Mouse (Mus musculus): ENCODE results near the gene Foxo3. TPM values are rescaled to one million over a fixed set of nuclear protein-coding genes. Genes with fewer than 3 reads are reported as not detected.
A peak's percentile ranks its signal among the peaks of the same experiment; 100 is the strongest.

Gene Foxo3
- polyA plus RNA-seq, 1 experiment from 2014 or later = 22.9 TPM

- ATAC-seq = peak; percentile 11; the same call in 1 of the 2 replicates
- Histone ChIP-seq H3K36me3 (ENCODE audit: insufficient read depth, low read length) (peaks cover 18% of the 10 kb centered on the region), H3K4me1 (ENCODE audit: insufficient read depth, low read depth, low read length) (no peaks in the 10 kb centered on the region), H3K27ac (ENCODE audit: low read length) (no peak overlapping the region), H3K4me2 (replicated peaks; ENCODE audit: low read depth, low read length) (no peak overlapping the region), H3K9me3 (ENCODE audit: low read length) (no peaks in the 10 kb centered on the region), H3K27me3 (replicated peaks; ENCODE audit: insufficient read depth, low read length) (no peaks in the 10 kb centered on the region), H3K4me3 (ENCODE audit: low read depth, low read length) (no peak overlapping the region), H3K9ac (replicated peaks; ENCODE audit: low read depth) (no peak overlapping the region)
- no peak for DNase-seq (ENCODE audit: low spot score)
- TF ChIP-seq EP300 (IDR thresholded peaks at IDR 0.05) (no peak), CTCF (IDR thresholded peaks at IDR 0.05) (no peak)
- 39% methylated on average over 8 of the region's 8 CpGs for WGBS
Observed at GRCm38 (mm10) chr10:42180333-42180732, 96.2 kb downstream of the Foxo3 start.

GRCm38 (mm10) chr10:42178751-42179150, 97.8 kb downstream of the Foxo3 start:
- DNase-seq (ENCODE audit: low spot score) = no peak
- H3K27me3 ChIP-seq (replicated peaks; ENCODE audit: insufficient read depth, low read length) = no peaks in the 10 kb centered on the region
- TF ChIP-seq CTCF (IDR thresholded peaks at IDR 0.05) (no peak), EP300 (IDR thresholded peaks at IDR 0.05) (no peak)
- no peak overlapping the region for H3K4me2 ChIP-seq (replicated peaks; ENCODE audit: low read depth, low read length)
- no peaks in the 10 kb centered on the region for H3K9me3 ChIP-seq (ENCODE audit: low read length)
- ATAC-seq = no peak
- H3K4me1 ChIP-seq (ENCODE audit: insufficient read depth, low read depth, low read length) = no peaks in the 10 kb centered on the region
- WGBS = 95% methylated on average over 11 of the region's 11 CpGs
- no peak overlapping the region for H3K27ac ChIP-seq (ENCODE audit: low read length)
- no peak overlapping the region for H3K9ac ChIP-seq (replicated peaks; ENCODE audit: low read depth)
- H3K4me3 ChIP-seq (ENCODE audit: low read depth, low read length) = no peak overlapping the region
- peaks cover 5% of the 10 kb centered on the region; the same call in 1 of the 2 replicates for H3K36me3 ChIP-seq (ENCODE audit: insufficient read depth, low read length)

DNA sequence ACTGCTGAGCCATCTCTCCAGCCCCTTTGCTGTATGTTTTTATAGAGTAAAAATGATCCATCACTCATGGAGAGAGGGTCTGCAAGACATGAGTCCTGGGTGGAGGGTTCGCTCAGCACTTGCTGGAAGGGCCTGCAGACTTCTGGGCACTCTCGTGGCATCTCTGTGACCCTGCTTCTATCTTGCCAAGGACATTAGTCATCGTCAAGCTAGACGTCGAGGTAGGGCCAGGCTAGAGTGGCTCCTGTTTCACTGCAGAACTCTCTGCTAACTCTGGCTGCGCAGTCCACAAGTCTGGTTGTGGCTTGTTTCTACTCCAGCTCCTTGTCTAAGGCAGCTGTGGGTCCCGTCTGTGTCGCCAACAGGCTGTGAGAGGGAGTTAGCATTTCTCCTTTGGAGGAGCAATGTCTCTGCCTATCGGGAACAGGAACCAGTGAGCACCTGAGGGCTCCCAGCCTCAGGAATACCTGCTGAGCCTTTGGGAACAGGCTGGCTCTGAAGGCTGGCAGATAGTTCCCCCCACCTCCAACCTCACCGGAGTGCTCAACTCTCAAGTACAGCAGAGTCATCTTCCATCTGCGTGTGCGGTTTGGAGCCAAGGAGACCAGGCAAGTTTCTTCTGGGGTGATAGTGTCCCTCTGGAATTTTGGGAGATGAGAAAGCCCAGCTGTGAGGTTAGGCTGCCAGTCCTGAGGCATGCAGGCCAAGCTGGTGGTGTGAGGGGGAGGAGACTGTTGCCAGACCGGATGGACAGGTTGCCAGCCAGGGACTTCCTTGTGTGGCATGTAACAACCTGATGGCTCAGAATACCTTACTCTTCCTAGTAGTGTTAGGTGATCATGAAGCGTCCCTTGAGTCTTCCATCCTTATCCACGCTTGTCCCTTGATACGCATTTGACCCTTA, 98.5 kb downstream of the Foxo3 start:
- no peak overlapping the region for H3K9ac ChIP-seq (replicated peaks; ENCODE audit: low read depth)
- no peaks in the 10 kb centered on the region for H3K4me1 ChIP-seq (ENCODE audit: insufficient read depth, low read depth, low read length)
- TF ChIP-seq CTCF (IDR thresholded peaks at IDR 0.05) (no peak), EP300 (IDR thresholded peaks at IDR 0.05) (0 out of 2 replicates have a peak, but pooled peaks have one; percentile 11)
- H3K36me3 ChIP-seq (ENCODE audit: insufficient read depth, low read length) = no peaks in the 10 kb centered on the region
- H3K4me3 ChIP-seq (ENCODE audit: low read depth, low read length) = no peak overlapping the region
- no peak overlapping the region for H3K4me2 ChIP-seq (replicated peaks; ENCODE audit: low read depth, low read length)
- peak overlapping the region; percentile 26; the same call in 1 of the 2 replicates for H3K27ac ChIP-seq (ENCODE audit: low read length)
- DNase-seq (ENCODE audit: low spot score) = peak; percentile 64
- H3K9me3 ChIP-seq (ENCODE audit: low read length) = no peaks in the 10 kb centered on the region
- peak; percentile 43 for ATAC-seq
- H3K27me3 ChIP-seq (replicated peaks; ENCODE audit: insufficient read depth, low read length) = no peaks in the 10 kb centered on the region
- WGBS = 61% methylated on average over 16 of the region's 16 CpGs

DNA sequence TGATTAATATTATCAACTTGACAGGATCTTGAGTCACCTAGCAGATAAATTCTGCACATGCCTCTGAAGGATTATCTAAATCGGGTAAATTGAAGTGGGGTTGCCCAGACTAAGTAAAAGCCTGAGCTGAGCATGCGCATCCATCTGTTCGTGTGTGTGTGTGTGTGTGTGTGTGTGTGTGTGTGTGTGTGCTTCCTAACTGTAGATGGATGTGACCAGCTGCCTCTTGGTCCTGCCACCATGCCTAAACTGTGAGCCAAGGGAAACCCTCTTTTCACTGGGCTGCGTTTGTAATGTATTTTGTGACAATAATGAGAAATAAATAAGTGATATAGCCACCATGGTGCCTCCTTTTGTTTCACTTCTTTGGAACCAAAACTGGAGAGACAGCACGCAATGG, 102.3 kb downstream of the Foxo3 start:
- H3K27ac ChIP-seq (ENCODE audit: low read length) = no peak overlapping the region
- H3K36me3 ChIP-seq (ENCODE audit: insufficient read depth, low read length) = no peaks in the 10 kb centered on the region
- H3K27me3 ChIP-seq (replicated peaks; ENCODE audit: insufficient read depth, low read length) = no peaks in the 10 kb centered on the region
- no peaks in the 10 kb centered on the region for H3K9me3 ChIP-seq (ENCODE audit: low read length)
- H3K4me3 ChIP-seq (ENCODE audit: low read depth, low read length) = no peak overlapping the region
- H3K4me2 ChIP-seq (replicated peaks; ENCODE audit: low read depth, low read length) = no peak overlapping the region
- WGBS = 71% methylated on average over 5 of the region's 5 CpGs
- no peaks in the 10 kb centered on the region for H3K4me1 ChIP-seq (ENCODE audit: insufficient read depth, low read depth, low read length)
- DNase-seq (ENCODE audit: low spot score) (no peak), ATAC-seq (no peak)
- H3K9ac ChIP-seq (replicated peaks; ENCODE audit: low read depth) = no peak overlapping the region
- TF ChIP-seq EP300 (IDR thresholded peaks at IDR 0.05) = no peak
- no peak for TF ChIP-seq CTCF (IDR thresholded peaks at IDR 0.05)

DNA sequence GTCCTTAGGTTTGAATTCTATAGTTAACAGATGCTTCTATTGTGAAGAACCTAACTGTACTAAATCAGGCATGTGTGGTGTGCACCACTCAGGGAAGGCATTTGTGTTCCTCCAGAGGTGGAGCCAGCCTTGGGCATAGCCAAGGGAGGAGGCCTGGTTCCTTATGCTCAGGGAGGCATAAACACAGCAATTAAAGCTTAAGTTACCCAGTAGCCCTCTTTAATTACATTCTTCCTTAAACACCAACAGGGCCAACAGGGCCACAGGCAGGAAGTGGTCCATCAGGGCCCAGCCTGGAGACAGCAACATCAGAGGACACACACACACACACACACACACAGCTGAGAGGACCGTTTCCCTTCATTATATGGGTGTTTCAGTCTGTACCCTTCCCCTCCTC, 102.7 kb downstream of the Foxo3 start:
- ATAC-seq (no peak), DNase-seq (ENCODE audit: low spot score) (no peak)
- H3K9me3 ChIP-seq (ENCODE audit: low read length) = no peaks in the 10 kb centered on the region
- H3K4me2 ChIP-seq (replicated peaks; ENCODE audit: low read depth, low read length) = no peak overlapping the region
- no peak overlapping the region for H3K27ac ChIP-seq (ENCODE audit: low read length)
- no peaks in the 10 kb centered on the region for H3K36me3 ChIP-seq (ENCODE audit: insufficient read depth, low read length)
- no peak overlapping the region for H3K9ac ChIP-seq (replicated peaks; ENCODE audit: low read depth)
- no peaks in the 10 kb centered on the region for H3K4me1 ChIP-seq (ENCODE audit: insufficient read depth, low read depth, low read length)
- H3K27me3 ChIP-seq (replicated peaks; ENCODE audit: insufficient read depth, low read length) = no peaks in the 10 kb centered on the region
- WGBS = 20% methylated on average over 1 of the region's 1 CpGs
- TF ChIP-seq CTCF (IDR thresholded peaks at IDR 0.05) (no peak), EP300 (IDR thresholded peaks at IDR 0.05) (no peak)
- no peak overlapping the region for H3K4me3 ChIP-seq (ENCODE audit: low read depth, low read length)

GRCm38 (mm10) chr10:42170889-42171347, 105.6 kb downstream of the Foxo3 start:
- 18% methylated on average over 5 of the region's 5 CpGs for WGBS
- Histone ChIP-seq H3K9me3 (ENCODE audit: low read length) (no peaks in the 10 kb centered on the region), H3K4me2 (replicated peaks; ENCODE audit: low read depth, low read length) (no peak overlapping the region), H3K36me3 (ENCODE audit: insufficient read depth, low read length) (no peaks in the 10 kb centered on the region), H3K4me3 (ENCODE audit: low read depth, low read length) (no peak overlapping the region), H3K27me3 (replicated peaks; ENCODE audit: insufficient read depth, low read length) (no peaks in the 10 kb centered on the region), H3K4me1 (ENCODE audit: insufficient read depth, low read depth, low read length) (no peaks in the 10 kb centered on the region), H3K27ac (ENCODE audit: low read length) (0 out of 2 replicates have a peak overlapping the region, but pooled peaks have one; percentile 38), H3K9ac (replicated peaks; ENCODE audit: low read depth) (no peak overlapping the region)
- DNase-seq (ENCODE audit: low spot score) (peak; percentile 67), ATAC-seq (peak; percentile 73)
- TF ChIP-seq EP300 (IDR thresholded peaks at IDR 0.05) = no peak
- TF ChIP-seq CTCF (IDR thresholded peaks at IDR 0.05) = no peak

Measured in lung, postnatal 0 days (tissue).